Mouse (Mus musculus): ENCODE results near the gene Eef1akmt1.
A peak's percentile ranks its signal among the peaks of the same experiment; 100 is the strongest.

GRCm38 (mm10) chr14:57571155-57572133 lies at the start of gene Eef1akmt1:
- TF ChIP-seq MAX (IDR thresholded peaks at IDR 0.05; ENCODE audit: low read length) (peak; percentile 52; the same call in 1 of the 2 replicates), UBTF (IDR thresholded peaks at IDR 0.05; ENCODE audit: borderline replicate concordance, insufficient read depth, low read depth, low read length) (no peak), CTCF (IDR thresholded peaks at IDR 0.05 in 2 of 3, conservative IDR thresholded peaks at IDR 0.05 in 1 of 3; ENCODE audit: control insufficient read depth in 1 of 3, insufficient read depth in 1 of 3, low read depth in 2 of 3, low read length in 3 of 3, poor library complexity in 1 of 3, severe bottlenecking in 1 of 3) (no peak), EP300 (IDR thresholded peaks at IDR 0.05; ENCODE audit: low read depth in 1 of 2, low read length in 2 of 2) (no peak; a peak in 1 of 4 replicates), POLR2AphosphoS2 (IDR thresholded peaks at IDR 0.05; ENCODE audit: low read length) (peak; percentile 98), RAD21 (IDR thresholded peaks at IDR 0.05; ENCODE audit: low read depth, low read length) (no peak), SIN3A (IDR thresholded peaks at IDR 0.05; ENCODE audit: low read length) (peak; percentile 87), POLR2A (IDR thresholded peaks at IDR 0.05; ENCODE audit: control insufficient read depth in 1 of 2, insufficient read depth in 1 of 2, low read depth in 1 of 2, low read length in 2 of 2, poor library complexity in 1 of 2) (peak; percentile 95 to 97), JUND (IDR thresholded peaks at IDR 0.05; ENCODE audit: low read depth, low read length) (no peak)
